14 mouse cellular contexts compared by ENCODE assay signal in the genomic region with DNA sequence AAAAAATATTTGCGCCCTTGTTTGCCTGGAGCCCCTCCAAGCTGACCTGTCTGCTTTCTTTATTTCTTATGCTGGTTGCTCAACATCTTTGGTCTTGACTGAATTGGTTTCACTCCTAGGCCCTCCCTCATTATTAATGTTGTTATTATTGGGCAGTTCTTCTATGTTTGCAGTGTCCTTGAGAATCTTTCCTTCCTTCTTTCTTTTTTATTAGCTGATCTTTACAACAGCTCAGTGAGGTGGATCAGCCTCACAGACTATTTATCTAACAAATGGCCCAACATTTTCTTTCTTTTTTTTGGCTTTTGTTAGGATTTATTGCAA.
"Had no signal": no experiment of that assay in that cellular context is flagged by ENCODE, and none has a peak within 500 bp of the region (broad histone marks: within the 10 kb centered on the region; RNA-seq: fewer than 3 reads in every experiment).

No protein-coding gene starts in this region.

- H3K9me3 ChIP-seq: hindbrain, embryonic 12.5 days; limb, embryonic 10.5 days; liver, embryonic 15.5 days; midbrain, embryonic 12.5 days; neural tube, embryonic 13.5 days; stomach, embryonic 15.5 days had no signal

- DNase-seq: retina, postnatal 1 day; right cerebral cortex, postnatal 4 days; thymus, adult 2 months; thymus, postnatal 25 days had no signal

- H3K36me3 ChIP-seq: hindbrain, embryonic 12.5 days; limb, embryonic 10.5 days; liver, embryonic 15.5 days; midbrain, embryonic 12.5 days; neural tube, embryonic 13.5 days; stomach, embryonic 15.5 days had no signal

- ATAC-seq: midbrain, embryonic 16.5 days had no signal

- H3K27ac ChIP-seq: hindbrain, embryonic 12.5 days; hindbrain, postnatal 0 days; kidney, postnatal 0 days; left cerebral cortex, adult 2 months; limb, embryonic 10.5 days; liver, embryonic 15.5 days; midbrain, embryonic 12.5 days; neural tube, embryonic 13.5 days; stomach, embryonic 15.5 days had no signal

- H3K27me3 ChIP-seq: hindbrain, embryonic 12.5 days; liver, embryonic 15.5 days; midbrain, embryonic 12.5 days; neural tube, embryonic 13.5 days; stomach, embryonic 15.5 days had no signal

- H3K4me3 ChIP-seq: hindbrain, embryonic 12.5 days; left cerebral cortex, adult 2 months; limb, embryonic 10.5 days; liver, embryonic 15.5 days; midbrain, embryonic 12.5 days; neural tube, embryonic 13.5 days; stomach, embryonic 15.5 days had no signal

- H3K4me1 ChIP-seq: liver, embryonic 15.5 days; stomach, embryonic 15.5 days had no signal

- H3K9ac ChIP-seq: hindbrain, embryonic 12.5 days; liver, embryonic 15.5 days; midbrain, embryonic 12.5 days; neural tube, embryonic 13.5 days; stomach, embryonic 15.5 days had no signal

- H3K4me2 ChIP-seq: hindbrain, embryonic 12.5 days; liver, embryonic 15.5 days; midbrain, embryonic 12.5 days; neural tube, embryonic 13.5 days; stomach, embryonic 15.5 days had no signal
